Mouse (Mus musculus): ENCODE measurements around the gene Tfap2d.

Gene Tfap2d

DNA sequence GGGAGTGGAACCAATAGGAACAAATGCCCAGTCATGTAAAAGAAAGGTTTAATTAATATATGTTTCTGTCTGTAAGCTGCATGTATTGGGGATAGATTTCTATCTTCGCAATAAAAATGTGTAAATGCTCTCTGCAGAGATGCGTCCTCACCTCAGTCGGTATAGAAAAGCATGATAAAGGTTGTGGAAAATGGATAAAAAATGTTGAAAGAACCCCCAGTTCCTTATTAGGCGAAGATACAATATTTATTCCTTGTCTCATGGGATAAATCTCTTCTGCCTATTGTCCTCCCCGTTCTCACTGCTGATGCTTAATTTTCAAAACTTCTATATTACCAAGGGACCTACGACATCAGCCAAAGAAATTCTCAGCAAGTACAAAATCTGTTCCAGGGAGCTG, at the start of gene Tfap2d:
Gene Tfap2d, plus strand, starts transcription at position 392 of the 400 bp plus-strand sequence.
- no peak for DNase-seq

GRCm38 (mm10) chr1:19056300-19056699, 46.5 kb upstream of the Tfap2d start:
- DNase-seq: no peak

DNA sequence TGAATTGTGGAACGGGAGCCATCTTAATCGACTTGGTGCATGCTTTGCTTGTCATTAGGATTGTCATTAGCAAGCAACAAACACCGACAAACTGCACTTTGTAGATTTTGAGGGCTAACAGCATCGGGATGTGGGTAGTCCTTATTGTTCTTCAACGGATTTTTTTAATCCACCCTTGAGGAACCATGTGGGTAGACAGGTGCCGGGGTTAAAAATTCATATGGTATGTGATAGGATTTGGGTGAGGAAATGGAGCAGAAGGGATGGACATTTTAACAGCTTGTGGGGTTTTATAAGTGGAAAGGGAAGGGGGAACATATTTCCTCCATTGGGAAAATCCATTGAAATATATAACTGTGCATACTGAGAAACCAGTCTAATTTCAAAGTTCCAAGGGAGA, 46.0 kb upstream of the Tfap2d start:
- DNase-seq: no peak

DNA sequence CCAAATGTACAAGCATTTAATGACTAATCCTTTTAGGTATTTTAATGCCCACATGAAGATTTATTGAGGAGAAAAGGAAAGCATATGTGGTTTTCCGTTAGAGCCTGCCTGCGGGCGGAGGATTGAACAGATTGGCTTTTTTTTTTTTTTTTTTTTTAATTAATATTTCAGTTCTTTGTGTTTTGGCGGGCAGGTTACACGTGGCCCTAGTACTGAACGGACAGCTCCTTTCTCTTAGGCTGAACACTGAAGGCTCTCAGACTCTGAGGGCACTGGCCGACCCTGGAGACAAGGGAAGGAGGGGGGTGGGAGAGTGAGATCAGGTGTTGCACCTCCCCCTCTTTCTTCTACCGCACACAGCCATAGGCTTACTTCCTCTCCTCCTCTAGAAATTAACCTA, 14.7 kb upstream of the Tfap2d start:
- DNase-seq: no peak

DNA sequence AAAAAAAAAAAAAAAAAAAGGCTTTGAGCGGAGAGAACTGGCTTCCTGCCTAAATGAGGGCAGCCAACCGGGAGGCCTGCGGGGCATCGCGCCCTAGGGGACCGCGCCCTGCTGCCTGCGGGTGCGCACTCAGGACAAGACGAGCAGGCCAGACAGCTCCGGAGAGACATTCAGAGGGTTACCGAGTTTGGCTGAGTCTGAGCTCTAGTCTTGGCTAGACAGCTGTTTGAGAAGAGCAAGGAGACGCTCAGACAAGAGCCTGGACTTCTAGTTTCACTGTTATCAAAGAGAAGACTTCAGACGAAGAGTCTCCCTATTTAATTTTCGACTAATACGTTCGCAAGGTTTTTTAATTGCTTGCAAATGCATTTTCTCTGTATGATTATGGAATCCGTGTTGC, 5.9 kb upstream of the Tfap2d start:
- no peak for DNase-seq

- no peak for DNase-seq
Measured at GRCm38 (mm10) chr1:19103316-19103715, 494 bp downstream of the Tfap2d start.

DNA sequence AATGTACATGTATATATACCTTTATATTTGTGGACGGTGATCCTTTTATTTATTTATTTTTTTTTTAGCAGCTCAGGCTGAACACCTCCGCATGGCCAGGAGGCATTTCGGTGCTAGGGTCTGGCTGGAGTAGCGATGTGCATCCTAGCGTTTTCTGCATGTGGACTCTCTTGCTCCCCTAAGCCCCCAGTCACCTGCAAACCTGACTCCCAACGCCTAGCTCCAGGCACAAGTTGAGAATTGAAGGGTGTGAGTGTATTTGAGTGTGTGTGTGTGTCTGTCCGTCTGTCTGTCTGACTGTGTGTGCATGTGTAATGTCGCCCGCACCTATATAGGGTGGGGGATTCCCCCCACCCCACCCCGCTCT, 937 bp downstream of the Tfap2d start:
- no peak for DNase-seq

- DNase-seq: no peak
Measured at GRCm38 (mm10) chr1:19104143-19104857, 1.5 kb downstream of the Tfap2d start.

DNA sequence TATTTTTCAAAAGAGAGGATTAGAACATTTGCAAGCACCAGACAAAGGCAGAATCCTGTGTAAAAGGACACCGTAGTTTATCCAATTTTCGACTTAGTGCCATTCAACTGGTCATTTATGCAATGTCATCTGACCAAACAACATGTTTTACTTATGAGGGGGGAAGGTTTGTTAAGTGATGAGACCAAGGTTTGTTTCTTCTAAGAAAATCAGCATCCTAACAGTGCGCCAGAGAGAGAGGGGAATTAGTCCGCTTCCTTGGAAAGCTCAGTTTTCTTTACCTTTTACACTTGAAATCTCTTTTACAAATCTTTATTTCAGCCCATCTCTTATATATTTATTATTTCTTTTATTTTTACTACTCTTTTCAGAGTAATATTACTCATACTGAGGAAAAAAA, 3.6 kb downstream of the Tfap2d start:
- no peak for DNase-seq

DNA sequence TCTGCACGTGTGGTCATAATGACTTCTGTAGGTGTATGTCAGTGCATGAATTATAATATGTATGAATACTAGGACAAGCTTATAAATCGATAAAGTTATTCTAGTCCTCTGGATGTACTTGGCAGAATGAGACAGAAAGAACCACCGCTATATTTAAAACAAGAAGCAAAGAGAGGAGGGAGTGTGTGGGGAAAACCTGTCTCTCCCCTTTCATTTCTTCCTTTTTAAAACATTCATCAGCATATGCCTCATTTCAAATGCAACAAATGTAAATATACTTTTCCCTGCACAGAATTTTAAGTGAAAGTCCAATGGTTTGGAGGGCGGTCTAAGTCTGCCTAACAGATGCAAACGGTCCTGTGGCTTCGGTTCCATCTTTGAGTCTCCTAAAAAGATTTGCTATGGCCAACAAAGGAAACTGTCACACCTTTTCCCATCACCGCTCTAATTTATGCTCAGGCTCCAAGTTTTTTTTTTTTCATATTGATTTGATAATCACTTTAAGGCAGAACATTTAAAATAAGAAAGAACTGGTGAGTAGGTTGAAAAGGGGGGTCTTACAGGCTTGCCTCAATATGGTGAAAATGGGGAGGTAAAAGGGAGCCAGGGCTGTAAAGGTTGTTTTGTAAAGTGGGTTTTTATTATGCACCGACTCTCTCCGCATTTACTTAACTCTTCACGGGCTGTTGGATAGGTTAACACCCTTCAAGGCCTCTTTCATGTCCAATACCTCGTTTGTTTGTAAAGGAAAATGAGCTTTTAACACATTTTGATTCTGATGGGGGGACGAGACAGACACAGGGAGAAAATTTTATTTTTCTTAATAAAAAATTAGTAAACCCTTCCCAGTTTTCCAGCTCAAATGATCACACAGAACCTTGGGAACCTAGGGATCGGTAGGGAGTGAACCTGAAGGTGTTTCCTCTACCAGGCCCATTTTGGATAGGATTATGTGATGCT, 4.3 kb downstream of the Tfap2d start:
- DNase-seq: no peak

DNA sequence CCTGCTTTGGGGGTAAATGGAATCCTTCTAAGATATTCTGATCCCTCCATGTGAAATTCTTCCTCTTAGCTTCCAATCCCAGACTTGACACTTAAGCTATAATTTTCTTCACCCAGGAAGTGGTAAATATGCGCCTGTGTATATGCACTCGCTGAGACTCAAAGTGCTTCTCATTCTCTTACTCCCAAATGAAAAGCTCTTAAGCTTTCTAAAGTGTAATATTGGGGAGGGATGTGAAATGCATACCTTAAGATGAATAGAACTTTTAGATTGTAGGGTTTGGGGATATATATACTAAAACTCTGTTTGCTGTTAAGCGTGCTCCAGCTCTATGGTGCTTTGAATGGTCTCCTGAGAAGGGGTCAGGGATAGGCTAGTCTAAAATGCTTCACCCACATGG, 5.0 kb downstream of the Tfap2d start:
- DNase-seq: no peak

DNA sequence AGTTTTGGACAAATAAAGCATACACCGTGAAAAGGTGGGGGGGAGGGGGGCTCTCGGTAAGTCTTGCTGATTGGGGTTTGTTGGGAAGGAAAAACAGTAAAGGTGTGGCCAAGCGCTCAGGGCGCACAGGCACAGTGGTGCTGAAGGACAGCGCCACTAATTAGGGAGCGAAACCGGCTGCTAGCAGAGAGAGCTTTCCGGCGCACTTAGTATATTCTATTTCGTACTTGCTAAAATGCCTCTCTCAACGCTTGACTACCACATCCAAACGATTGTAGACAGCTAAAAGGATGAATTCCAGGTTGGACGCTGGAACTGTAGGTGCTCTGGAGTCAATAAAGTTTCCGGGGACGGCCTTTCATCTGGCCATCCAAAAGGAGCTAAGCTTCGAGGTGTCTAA, 6.9 kb downstream of the Tfap2d start:
- DNase-seq: no peak

- DNase-seq: no peak
Measured at GRCm38 (mm10) chr1:19110211-19110610, 7.4 kb downstream of the Tfap2d start.

DNA sequence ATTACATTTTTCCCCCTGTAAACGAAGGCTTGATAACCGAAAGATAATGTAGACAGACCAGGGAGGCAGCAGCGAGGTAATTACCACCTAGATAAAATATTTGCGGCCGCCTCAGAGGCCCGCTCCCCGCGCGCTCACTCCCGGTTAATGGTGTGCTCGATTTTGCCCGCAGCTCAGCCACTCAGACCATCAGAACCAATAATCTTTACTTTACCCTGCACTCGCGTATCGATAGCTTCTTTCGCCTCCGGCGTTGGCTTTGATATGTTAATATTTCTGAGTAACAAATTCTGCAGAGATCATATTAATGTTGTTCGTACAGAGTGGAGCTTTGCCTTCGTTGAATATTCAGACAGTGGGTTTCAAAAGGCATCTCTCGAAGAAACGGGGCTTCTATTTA, 8.2 kb downstream of the Tfap2d start:
- DNase-seq: no peak

DNA sequence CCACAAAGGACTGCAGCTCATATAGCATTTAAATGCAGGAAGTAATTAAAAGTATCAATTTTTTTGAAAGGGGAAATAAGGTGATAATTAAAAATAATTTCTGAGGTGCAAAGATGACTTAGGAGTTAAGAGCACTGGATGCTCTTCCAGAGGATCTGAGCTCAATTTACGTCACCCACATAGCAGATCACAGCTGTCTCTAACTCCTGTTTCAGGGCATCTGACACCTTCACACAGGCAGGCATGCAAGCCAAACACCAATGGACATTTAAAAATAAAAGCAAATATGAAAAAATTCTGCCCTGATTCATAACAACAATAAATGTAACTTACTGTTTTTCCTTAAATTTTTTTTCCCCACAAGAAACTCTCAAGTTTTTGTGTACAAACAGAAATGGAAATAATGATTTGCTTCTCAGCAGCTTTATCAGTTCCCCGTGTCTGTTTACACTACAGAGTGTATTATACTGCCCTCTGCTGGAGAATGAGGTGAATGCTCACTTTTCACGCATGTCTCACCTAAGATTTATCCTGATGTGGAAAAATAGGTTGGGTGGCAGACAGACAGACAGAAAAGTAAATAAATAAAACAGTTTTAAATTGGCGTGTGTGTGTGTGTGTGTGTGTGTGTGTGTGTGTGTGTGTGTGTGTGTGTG, 76.0 kb downstream of the Tfap2d start:
- peak in 1 of 2 experiments; percentile 15 for DNase-seq

DNA sequence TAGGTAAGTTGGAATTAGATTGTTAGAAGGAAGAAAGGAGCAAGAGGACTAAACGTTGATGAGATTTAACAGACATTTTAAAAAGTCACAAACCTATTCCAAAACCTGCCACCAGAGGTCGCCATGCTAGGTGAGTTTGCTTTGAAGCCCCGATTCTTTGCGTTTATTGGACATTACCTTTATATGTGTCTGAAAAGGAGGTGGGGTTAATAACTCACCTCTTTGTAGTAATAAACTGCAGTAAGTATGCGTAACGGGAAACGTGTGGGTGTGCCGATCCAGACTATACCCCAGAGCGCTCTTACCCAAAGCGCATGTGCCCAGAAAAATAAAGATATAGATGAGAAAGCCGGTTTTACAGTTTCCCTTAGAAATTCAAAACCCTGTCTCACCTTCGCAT, 102.8 kb downstream of the Tfap2d start:
- peak in 1 of 2 experiments; percentile 35 for DNase-seq

- DNase-seq: no peak
Measured at GRCm38 (mm10) chr1:19206194-19206593, 103.4 kb downstream of the Tfap2d start.

GRCm38 (mm10) chr1:19207611-19208010, 104.8 kb downstream of the Tfap2d start:
- DNase-seq: no peak

DNA sequence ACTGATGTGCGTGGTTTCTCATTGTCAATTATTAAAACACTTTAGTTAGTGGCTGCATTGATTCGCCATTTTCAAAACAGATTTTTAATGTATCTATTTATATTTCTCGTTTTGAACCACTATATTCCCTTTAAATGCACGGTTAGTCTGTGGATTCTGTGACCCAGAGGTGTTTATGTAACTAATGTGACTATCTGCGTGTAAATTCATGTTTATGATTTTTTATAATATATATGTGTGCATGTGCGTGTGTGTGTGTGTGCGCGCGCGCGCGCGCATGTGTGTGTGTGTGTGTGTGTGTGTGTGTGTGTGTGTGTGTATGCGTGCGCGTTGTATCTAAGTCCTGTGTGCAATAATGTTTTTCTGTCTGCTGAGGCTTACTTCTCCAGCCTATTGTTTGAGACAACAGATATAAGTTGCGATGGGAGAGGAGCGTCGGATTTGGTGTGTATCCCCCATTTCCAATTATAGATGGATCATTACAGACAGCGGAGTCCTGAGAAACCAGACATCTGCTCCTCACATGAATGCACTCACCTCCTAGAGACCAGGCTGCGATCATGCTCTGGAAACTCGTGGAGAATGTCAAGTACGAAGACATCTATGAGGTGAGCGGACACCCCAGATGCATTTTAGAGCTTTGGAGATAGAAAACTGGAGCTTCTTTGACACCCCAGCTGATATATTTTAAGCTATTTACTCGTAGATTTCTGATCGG, 106.0 kb downstream of the Tfap2d start, which contains the start of gene Tfap2b:
Gene Tfap2b, plus strand, starts transcription at position 274 of the 718 bp plus-strand sequence.
- DNase-seq: no peak

GRCm38 (mm10) chr1:19209359-19209745, 106.5 kb downstream of the Tfap2d start:
- DNase-seq: no peak

DNA sequence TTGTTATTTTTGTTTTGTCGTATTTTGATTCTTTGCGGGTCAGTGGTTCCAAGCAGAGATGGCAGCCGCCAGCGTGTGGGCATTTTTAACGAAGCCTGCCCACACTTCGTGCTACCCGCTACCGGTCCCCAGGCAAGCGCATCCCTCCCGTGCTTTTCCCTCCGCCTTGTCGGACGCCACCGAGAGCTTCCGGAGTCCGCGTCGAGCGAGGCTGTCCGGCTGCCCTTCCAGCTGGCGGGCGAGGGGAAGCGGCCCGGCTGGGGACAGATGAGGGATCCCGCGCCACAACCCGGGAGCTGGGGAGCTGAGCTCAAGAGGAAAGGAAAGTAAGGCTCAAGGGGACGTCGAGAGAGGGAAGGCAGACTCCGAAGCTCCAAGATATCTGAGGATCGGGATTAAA, 107.0 kb downstream of the Tfap2d start:
- no peak for DNase-seq

DNA sequence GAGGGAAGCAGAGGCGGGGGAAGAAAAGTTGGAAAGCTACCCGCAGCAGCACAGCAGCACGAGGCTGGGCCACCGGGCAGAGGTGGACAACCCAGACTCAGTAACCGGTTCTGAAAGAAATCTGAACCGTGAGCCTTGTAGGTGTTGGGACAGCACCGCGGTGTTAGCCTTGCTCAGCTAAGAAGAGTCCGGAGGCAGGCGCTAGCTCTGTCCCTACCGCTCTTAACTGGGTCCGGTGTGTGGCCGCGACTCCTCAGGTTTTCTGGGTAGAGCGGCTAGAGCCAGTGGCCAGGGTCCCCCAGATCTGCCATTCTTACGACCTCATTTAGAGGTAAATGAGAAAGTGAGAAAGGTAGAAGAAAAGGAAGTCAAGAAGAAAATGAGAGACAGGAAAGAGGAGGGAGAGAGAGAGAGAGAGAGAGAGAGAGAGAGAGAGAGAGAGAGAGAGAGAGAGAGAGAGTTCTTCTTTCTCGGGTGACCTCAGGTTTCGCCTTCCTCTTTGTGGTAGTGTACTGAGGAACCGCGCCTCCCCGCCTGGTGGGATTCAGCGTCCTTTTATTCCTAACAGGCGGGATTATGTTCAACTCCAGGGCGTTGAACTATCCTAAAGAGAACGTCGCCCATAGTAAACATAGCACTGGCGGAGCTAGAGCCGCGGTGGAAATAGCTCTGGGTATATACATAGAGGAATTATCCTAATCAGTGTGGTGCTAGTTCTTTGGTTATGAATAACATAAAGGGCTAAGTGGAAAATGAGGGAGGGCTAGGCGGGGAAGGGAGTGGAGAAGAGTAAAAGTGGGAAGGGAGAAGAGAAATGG, 107.6 kb downstream of the Tfap2d start:
- DNase-seq: no peak

Measured in cerebellum, postnatal 36 days (tissue).